Mouse (Mus musculus) bone marrow, adult 2 months (tissue): Measurements from ENCODE around the gene Aph1a. TPM values are rescaled to one million over a fixed set of nuclear protein-coding genes. Genes with fewer than 3 reads are reported as not detected.

Experiments
- H3K27ac ChIP-seq: fragments of 200-500 bp; 2 replicates; pipeline ENCODE4 v1.5.1; 2012; ENCODE audit warnings: low read depth, mild to moderate bottlenecking, control low read depth, inconsistent platforms, low read length; ENCODE audit not compliant: control insufficient read depth, poor library complexity, insufficient read depth
- H3K4me1 ChIP-seq: fragments of 200-500 bp; 2 replicates; pipeline ENCODE4 v1.6.1; 2011; ENCODE audit warnings: low read length; ENCODE audit not compliant: control insufficient read depth, insufficient read depth
- H3K4me3 ChIP-seq: fragments of 200-500 bp; replicated peaks from 2 replicates; pipeline ENCODE3; 2011; ENCODE audit warnings: mild to moderate bottlenecking, low read depth, low read length, control low read depth; ENCODE audit not compliant: control insufficient read depth
- CTCF ChIP-seq: fragments of 200-500 bp; IDR thresholded peaks from 2 replicates; pipeline ENCODE4 v1.5.1; 2011; ENCODE audit warnings: low read length, control low read depth; ENCODE audit not compliant: control insufficient read depth, insufficient read depth
- POLR2A ChIP-seq: fragments of 200-500 bp; IDR thresholded peaks from 2 replicates; pipeline ENCODE4 v1.6.1; 2011; ENCODE audit warnings: low read depth, mild to moderate bottlenecking, control low read depth, low read length, borderline replicate concordance; ENCODE audit not compliant: control insufficient read depth
- WGBS: fragments of 180-500 bp; shearing (Covaris S2); methylation state at CpG from one replicate; pipeline ENCODE4 v1.1.7; 2018; 5-methylcytosine and 5-hydroxymethylcytosine counted together
- polyA plus RNA-seq: library from polyadenylated mRNA; stranded (reverse); fragments of >200 nt; gene quantifications from 2 replicates; pipeline ENCODE4 v1.2.4, GENCODE M21; 2011; ENCODE audit warnings: low replicate concordance; ENCODE audit not compliant: missing spikeins, insufficient read depth, insufficient read length

Gene Aph1a
- polyA plus RNA-seq, 1 experiment, result 38.4 TPM

- peaks cover 2% of the 10 kb centered on the region; the same call in 1 of the 2 replicates for H3K4me1 ChIP-seq
- TF ChIP-seq CTCF, result no peak
- no peak for TF ChIP-seq POLR2A
- 74% methylated on average over 7 of the region's 7 CpGs for WGBS
- peak overlapping the region; percentile 92 for H3K4me3 ChIP-seq
- no peak overlapping the region for H3K27ac ChIP-seq
Measured at GRCm38 (mm10) chr3:95872048-95872447, 21.7 kb upstream of the Aph1a start.

DNA sequence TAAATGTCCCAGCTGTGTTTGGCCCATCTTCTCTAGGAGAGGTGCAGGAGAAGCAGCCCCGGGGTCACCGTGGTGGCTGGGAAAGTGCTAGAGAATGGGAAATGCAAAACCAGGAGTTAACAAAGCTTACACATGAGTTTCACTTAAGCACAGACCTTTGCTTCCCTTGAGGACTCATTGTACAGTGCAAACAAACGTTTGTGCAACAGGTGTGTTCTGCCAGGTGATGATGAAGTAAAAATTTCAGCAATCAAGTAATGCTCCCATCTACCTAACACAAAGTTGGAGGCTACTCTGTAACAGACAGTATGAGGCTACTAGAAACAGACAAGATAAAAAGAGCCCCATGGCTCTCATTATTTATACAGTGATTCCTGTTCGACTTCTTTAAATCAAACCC lies 14.7 kb upstream of the Aph1a start:
- 82% methylated on average over 4 of the region's 4 CpGs for WGBS
- H3K27ac ChIP-seq, result no peak overlapping the region
- no peak overlapping the region for H3K4me3 ChIP-seq
- no peaks in the 10 kb centered on the region for H3K4me1 ChIP-seq
- no peak for TF ChIP-seq POLR2A

- WGBS, result under 1% methylated on average over 61 of the region's 66 CpGs
- H3K4me3 ChIP-seq, result peak within 1 kb of the TSS; percentile 61
- no peak for TF ChIP-seq CTCF
- TF ChIP-seq POLR2A, result peak; percentile 39; the same call in 1 of the 2 replicates
- H3K4me1 ChIP-seq, result no peaks in the 10 kb centered on the region
- H3K27ac ChIP-seq, result no peak within 1 kb of the TSS; the same call in 1 of the 2 replicates
Measured at GRCm38 (mm10) chr3:95881979-95882815, 11.6 kb upstream of the Aph1a start, which contains the start of gene Ciart. Gene Ciart, minus strand, starts transcription at chr3:95882251.

DNA sequence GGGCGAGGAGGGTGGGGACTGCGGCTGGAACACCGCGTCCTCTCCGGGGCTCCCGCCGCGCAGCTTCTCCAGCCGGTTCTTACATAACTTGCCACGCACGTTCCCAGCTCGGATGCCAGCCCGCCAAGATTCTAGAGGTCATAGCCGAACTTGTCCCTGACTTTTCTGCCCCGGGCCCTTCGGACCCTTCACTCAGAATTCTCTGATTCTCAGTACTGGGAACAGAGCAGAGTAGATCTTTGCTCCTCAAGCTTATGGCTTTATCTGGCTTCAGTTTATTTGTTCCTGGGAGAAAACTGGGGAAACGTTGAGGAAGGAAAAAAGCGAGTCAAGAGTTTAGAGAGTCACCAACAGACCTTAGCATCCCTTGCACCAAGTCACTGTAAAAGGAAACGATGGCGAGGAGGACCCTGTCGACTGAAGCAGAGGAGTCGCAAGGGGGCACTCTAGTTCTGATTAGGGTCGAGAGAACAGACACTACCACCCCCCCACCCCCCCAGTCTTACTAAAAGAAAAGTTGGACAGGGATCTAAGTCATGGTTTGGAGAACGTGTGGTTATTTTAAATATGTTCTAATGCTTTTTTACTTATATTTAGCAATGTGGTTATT lies 10.8 kb upstream of the Aph1a start:
- Histone ChIP-seq H3K4me1 (no peaks in the 10 kb centered on the region), H3K27ac (no peak overlapping the region; the same call in 1 of the 2 replicates)
- TF ChIP-seq CTCF, result peak; percentile 39; the same call in 1 of the 2 replicates
- TF ChIP-seq POLR2A, result no peak

GRCm38 (mm10) chr3:95884400-95884799 lies 9.4 kb upstream of the Aph1a start:
- no peak overlapping the region for H3K4me3 ChIP-seq
- H3K27ac ChIP-seq, result no peak overlapping the region
- TF ChIP-seq POLR2A (no peak), CTCF (no peak)
- 90% methylated on average over 5 of the region's 5 CpGs for WGBS
- H3K4me1 ChIP-seq, result no peaks in the 10 kb centered on the region

More for the DNA sequence above, 10.8 kb upstream of the Aph1a start:
- 2% methylated on average over 24 of the region's 24 CpGs for WGBS
- H3K4me3 ChIP-seq, result peak overlapping the region; percentile 61

DNA sequence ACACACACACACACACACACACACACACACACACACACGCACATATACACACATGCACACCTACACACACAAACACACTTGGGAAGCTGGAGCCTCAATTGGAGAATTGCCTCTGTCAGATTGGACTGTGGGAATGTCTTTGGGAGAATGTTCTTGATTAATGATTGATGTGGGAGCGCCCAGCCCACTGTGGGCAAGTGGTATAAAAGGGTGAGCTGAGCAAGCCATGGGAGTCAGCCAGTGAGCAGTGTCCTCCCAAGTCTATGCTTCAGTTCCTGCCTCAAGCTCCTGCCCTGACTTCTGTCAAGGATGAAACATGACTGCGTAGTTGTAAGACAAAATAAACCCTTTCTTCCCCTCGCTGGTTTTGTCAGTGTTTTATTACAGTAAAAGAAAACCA lies 6.2 kb upstream of the Aph1a start:
- Histone ChIP-seq H3K4me3 (no peak overlapping the region), H3K4me1 (peaks cover 3% of the 10 kb centered on the region; the same call in 1 of the 2 replicates), H3K27ac (no peak overlapping the region)
- 77% methylated on average over 4 of the region's 4 CpGs for WGBS
- TF ChIP-seq CTCF, result no peak
- TF ChIP-seq POLR2A, result no peak

GRCm38 (mm10) chr3:95889664-95890063 lies 4.1 kb upstream of the Aph1a start:
- Histone ChIP-seq H3K4me1 (peaks cover 3% of the 10 kb centered on the region; the same call in 1 of the 2 replicates), H3K27ac (no peak overlapping the region), H3K4me3 (no peak overlapping the region)
- WGBS, result 79% methylated on average over 3 of the region's 3 CpGs
- TF ChIP-seq CTCF (no peak), POLR2A (no peak)

DNA sequence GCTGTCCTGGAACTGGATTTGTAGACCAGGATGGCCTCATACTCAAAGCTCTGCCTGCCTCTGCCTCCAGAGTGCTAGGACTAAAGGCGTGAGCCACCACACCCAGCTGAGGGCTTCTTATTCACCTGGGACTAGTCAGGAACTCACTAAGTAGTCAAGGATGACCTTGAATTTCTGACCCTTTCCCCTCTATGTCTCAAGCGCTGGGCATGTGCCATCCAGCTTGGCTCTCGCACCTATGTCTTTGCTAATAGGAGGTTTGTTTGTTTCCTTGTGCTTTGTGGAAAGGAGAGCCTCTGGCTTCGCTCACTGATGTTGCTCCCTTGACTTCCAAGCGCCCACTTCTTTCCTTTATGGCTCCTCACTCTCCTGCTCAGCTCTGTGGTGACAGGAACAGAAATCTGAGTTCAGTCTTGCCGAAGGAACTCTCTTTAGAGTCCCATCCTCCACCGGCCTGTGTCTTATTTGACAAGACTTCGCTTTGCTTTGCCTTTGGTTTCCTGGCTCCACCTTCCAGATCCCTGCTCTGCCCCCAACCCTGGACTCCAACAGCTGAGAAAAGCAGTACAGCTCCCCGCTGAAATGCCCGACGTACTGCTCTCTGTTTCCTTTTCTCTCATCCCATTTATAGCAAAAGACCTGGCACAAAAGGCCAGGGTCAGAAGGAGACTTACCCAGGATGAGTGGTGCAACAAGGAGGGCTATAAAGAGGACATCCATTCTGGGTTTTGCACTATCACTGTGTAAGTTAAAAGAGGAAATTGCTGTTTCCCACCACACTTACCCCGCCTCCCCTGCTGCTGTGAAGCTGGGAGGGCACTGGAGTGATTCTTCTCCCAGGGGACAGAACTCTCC lies 2.3 kb upstream of the Aph1a start, which contains the start of gene BC028528:
TSS of gene BC028528 (minus strand) at position 795 of the 855 bp plus-strand sequence.
- Histone ChIP-seq H3K4me3 (peak within 1 kb of the TSS; percentile 49), H3K27ac (peak within 1 kb of the TSS; percentile 80), H3K4me1 (peaks cover 6% of the 10 kb centered on the region)
- TF ChIP-seq CTCF (no peak), POLR2A (no peak)
- 8% methylated on average over 12 of the region's 12 CpGs for WGBS
